Mouse (Mus musculus): ENCODE results near the gene Gm1043.

Gm1043 gene

DNA sequence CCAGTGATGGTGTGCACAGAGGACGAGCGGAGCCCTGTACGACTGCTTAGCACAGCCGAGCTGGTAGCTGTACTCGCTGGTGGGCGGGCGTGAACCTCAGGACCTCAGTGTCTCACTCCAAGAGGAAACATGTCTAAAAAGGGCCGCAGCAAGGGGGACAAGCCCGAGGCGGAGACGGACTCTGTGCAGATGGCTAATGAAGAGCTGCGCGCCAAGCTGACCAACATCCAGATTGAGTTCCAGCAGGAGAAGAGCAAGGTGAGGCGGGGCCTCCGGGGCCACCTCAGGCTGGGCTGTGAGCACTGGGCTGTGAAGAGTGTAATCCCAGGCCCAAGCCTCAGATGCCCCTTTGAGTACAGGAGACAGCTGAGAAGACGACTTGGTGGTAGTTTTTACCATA lies at the start of gene Gm1043:
Gene Gm1043, plus strand, starts transcription at position 130 of the 400 bp plus-strand sequence.
- no peak for DNase-seq (ENCODE audit: low spot score)

DNA sequence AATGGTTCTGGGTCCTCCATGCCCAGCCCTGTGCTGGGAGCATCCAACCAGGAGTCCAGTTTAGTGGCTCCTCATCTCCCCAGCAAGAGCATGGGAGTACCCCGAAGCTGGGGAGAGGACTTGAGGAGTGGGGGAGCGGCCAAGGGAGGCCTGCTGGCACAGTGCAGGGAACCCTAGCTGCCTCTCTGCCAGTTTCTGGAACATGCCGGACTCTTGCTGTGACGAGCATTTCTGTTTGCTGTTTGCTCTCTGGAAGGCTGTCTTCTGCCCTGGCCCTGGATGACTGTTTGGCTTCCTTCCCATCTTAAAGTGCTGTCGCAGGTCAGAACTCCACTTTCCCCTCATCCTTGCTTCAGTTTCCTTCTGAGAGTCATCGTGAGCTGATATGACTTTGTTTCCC lies 49.3 kb upstream of the Gm1043 start:
- DNase-seq (ENCODE audit: low spot score), result no peak

DNA sequence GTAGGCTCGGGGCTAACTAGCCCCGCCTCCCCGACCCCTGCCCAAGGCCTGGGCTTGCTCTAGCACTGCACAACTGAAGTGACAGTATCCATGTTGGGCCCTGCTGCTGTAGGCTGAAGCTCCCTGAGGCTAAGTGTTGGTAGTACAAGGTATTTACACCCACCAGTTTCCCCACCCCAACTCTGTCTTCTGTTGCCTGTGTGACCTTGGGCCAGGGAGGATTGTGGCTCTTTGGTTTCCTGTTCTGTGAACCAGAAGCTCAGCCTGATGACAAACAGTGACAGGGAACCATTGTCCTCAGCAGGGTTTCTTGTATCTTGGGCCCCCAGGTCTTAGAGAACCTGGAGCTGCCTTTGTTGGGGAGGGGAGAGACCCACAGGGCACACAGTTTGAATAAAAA lies 48.3 kb upstream of the Gm1043 start:
- no peak for DNase-seq (ENCODE audit: low spot score)

DNA sequence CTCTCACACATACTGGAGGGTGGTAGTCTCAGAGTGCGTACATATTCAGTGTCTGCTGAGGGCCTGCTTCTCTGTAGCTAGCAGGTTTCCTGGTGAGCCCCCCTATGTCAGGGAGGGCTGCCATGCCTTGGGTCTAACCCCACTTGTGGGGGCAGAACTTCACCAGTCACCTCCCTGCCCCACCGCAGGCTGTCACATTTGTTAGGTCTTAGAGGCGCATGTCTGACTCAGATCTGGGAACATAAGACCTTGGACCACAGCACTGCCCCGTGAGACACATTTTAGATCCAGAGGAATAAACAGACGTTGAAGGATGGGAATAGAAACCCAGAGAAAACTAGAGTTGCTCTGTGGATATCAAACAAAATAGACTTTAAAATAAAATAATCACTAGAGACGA lies 45.3 kb upstream of the Gm1043 start:
- no peak for DNase-seq (ENCODE audit: low spot score)

DNA sequence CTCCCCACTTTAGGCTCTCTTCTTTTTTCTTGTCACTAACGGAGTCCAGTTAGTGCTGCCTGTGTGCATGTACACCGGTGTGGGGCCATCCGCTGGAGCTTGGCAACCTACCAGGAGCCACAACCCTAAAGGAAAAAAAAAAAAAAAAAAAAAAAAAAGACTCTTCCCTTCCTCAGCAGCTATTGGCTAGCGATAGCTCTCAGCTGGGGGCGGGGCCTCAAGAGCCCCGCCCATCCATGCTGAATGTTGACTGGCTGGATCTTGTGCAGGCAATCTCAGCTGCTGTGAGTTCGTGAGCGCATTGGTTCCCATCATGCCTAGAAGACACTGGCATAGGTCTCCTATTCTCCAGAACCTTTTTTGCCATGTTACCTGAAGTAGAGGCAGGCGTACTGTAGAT lies 44.5 kb upstream of the Gm1043 start:
- DNase-seq (ENCODE audit: low spot score), result peak; percentile 59

DNA sequence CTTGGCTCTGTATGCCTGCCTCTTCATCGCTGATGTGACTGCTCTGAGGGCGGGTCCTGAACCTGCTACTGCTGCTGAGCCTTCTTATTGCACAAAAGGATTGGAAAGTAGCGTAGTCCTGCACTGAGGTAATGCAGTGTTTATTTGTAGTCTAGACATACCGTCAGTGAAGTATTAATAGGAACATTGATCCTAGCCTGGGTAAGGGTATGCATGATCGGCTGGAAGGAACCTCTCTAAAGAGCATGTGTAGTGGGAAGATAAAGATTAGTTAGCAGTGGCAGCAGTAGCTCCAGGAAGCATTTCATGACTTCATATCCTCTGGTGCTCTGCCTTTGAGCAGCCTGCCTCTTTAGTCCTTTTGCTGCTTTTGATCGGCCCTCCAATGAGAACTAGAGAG lies 43.5 kb upstream of the Gm1043 start:
- DNase-seq (ENCODE audit: low spot score), result no peak

DNA sequence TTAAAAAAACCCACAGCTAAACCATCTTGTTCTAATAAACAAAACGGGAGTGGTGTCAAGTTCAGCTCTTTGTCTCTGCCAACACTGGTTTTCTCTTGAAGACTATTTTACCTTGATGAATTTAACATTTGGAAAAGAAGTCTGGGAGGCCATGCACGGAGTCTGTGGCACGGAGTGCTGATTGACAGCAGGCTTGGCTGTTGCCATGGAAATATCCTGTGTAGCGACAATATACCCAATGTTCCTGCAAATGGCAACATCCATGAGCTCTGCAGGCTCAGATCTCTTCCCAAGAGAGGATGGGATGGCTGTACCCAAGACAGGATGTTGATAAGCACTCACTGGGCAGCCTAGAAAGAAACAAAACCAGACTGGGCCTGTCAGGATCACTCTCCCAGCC lies 42.2 kb upstream of the Gm1043 start:
- no peak for DNase-seq (ENCODE audit: low spot score)

DNA sequence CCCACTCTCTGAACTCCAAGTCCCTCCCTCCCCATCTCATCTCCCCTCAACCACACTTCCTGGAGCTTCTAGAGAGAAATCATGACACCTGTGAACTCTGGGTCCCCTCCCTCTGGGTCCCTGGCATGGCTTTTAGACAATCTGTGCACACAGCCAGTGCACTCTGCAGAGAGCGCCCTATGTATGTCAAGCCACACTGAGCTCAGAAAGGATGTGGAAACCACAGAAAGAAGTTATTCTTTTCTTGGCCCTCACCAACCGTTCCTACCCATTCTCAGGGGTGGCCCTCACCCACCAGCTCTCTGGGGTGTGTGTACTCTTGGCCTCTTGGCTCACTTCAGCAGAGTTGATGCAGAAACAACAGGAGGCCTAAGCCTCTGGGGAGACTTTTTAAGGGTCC lies 40.4 kb upstream of the Gm1043 start:
- DNase-seq (ENCODE audit: low spot score), result no peak

DNA sequence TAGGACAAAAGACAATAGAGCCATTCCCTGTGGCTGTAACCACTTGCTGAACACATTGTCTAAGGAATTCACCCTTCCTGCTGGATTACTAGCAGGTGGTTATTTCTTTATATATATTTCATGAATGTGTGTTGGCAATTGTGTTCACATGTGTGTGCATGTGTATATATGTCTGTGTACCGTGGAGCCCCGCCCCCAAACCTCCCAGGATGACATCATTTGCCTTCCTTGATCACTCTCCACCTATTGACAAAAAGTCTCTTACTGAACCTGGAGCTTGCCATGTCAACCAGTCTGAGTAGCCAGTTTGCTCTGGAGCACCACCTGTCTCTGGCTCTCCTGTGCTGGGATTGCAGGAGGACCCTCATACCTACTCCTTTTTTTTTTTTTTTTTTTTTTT lies 39.6 kb upstream of the Gm1043 start:
- no peak for DNase-seq (ENCODE audit: low spot score)

DNA sequence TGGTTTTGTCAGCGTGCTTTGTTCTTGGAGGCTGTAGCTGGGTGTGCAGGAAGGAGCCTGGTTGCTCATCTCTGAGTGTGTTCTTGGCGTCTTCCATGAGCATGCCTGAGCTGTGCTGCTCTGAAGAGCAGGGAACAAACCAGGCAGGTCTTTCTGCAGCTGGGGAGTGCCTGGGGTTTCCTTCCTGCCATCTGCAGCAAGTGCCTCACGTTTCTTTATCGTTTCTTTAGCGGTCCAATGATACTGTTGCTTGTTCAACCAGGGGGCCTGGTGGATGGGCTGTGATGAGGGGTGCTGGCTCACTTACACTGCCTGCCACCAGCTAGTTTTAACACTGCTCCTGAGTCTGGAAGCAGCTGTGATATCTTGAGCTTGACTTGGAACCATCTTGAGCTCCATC lies 38.4 kb upstream of the Gm1043 start:
- no peak for DNase-seq (ENCODE audit: low spot score)

DNA sequence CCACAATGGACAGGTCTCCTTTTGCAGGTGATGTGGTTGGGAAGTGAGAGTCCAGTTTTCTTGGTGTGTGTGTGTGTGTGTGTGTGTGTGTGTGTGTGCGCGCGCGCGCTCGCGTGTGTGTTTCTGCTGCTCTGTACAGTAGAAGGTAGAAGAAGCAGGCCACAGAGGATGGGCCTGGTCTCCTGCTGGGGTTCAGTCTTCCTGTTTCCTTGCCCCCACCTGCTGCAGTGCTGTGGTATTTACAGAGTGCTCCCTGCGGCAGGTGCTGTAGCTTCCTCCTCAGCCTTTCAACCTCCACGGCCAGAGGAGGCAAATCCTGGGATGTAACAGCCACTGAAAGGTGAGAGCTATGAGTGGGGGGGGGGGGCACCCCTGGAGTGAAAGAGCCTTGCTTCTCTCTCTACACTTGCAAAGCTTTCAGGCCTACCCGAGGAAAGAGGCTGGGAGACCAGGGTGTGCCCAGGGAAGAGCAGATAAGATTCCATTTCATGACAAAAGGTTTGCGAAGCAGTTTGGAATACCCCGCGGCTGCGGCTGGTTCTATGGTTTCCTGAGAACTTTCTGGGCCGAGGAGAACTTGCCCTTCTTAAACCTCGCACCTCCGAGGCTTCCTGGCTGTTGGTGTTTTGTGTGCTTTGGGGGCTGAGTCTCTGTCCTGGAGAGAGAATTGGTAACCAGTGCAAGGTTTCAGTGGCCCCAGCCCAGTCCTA lies 37.8 kb upstream of the Gm1043 start:
- DNase-seq (ENCODE audit: low spot score), result no peak

DNA sequence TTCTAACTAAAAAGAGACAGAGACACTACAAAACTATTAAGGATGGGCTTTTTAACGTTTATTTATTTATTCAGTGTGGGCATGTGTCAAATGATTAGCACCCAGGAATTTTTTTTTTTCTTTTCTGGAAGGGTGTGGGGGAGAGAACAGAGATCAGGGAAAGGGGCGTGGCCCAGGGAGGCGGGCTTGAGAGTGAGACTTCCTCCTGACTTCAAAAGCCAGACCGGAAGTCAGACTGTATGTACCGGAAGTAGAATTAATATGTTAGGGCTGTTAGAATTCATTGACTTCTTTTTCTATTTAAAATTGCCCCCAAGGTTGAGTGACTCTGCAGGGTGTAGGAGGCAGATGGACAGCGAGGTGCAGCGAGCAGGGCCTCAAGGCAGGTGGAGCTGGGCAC lies 37.2 kb upstream of the Gm1043 start:
- no peak for DNase-seq (ENCODE audit: low spot score)

DNA sequence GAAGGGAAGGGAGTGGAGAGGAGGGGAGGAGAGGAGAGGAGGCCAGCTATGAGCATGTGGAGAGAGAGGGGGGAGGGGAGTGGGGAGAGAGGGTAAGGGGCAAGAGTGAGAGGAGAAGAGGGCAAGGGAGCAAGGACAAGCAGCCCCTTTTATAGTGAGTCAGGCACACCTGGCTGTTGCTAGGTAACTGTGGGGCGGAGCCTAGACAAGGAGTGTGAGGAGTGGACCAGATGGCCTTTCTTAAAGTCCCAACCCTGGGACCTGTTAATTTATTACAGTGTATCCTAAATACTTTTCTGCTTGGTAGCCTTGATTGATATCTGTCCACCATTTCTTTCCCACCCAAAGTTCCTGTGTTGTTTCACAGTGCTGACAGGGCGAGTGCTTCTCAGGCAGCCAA lies 36.1 kb upstream of the Gm1043 start:
- no peak for DNase-seq (ENCODE audit: low spot score)

DNA sequence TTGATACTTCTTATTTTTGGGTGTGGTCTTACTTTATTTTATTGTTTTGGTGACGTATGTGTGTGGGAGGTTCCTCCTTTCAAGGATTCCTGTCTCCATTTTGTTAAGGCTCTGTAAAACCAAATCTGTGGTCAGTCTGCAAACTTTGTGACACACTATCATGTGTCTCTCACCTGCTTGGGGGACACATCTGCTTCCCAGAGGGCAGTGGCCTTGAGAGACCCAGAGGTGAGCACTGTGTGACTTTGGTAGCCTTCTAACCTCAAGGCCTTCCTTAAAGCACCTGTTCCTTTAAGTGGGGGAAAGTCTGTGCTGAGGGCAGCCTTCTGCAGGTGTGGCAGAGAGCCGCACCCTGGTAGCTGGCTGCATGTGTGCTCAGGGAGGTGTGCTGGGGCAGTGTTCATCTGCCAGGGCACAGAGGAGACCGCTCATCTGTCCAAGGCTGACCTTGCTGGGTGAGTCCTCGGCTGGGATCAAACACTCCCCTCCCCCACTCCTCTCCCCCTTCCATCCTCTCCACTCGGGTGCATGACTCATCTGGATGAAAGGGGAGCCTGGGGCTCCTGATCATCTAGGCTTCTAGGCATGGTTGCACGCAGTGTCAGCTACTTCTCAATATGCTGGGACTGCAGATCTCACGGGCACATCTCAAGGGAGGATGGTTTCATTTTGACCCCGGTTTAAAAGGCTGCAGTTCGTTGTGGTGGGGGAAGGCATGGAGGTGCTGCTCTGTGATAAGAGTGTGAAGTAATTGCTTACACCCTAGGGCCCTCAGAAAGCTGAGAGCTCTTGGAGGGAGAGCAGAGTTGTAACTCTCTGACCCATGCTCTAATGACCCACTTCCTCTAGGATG lies 34.4 kb upstream of the Gm1043 start:
- no peak for DNase-seq (ENCODE audit: low spot score)

DNA sequence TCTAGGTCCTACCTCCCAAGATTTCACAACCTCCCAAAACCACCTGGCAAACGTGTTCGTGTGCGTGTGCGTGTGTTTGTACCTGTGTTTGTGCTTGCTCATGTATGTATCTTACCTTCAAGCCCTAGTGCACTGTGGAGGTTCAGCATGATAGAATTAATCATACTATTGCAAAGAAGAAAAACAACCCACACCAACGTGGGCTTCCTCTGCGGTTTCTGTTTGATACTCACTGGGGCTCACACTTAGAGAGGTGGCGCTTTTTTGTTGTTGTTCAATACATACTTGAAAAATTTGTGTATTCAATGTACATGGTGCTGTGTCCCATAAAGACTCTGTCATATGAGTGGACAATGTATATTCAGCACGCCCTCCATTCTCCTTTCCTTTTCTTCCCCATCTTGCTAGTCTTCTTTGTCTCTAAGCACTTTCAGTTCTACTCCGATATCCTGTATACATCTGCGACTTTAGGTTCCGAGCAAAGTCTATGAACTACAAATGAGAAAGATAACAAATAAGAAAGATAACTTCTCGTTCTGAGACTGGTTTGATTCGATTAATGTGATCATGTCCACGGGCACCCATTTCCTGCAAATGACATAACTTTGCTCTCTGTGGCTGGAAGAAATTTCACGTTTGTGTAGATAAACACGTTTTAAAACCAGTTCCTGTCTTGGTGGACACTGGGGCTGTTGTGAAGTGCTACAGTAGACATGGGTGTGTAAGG lies 33.6 kb upstream of the Gm1043 start:
- DNase-seq (ENCODE audit: low spot score), result no peak

DNA sequence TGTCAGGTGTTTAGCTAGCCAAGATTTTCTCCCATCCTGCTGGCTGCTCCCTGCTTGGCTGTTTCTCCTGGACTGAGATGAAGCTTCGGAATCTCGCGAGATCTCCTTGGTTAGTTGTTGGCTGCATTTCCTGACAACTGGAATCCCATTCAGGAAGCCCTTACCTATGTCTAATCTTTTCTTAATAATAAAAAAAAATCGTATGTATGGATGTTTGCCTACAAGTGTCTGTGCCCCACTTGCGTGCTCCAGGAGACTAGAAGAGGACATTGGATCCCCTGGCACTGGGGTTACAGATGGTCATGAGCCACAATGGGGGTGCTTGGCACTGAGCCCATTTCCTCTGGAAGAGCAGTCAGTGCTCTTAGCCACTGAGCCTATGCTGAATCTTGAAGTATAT lies 32.3 kb upstream of the Gm1043 start:
- DNase-seq (ENCODE audit: low spot score), result no peak

DNA sequence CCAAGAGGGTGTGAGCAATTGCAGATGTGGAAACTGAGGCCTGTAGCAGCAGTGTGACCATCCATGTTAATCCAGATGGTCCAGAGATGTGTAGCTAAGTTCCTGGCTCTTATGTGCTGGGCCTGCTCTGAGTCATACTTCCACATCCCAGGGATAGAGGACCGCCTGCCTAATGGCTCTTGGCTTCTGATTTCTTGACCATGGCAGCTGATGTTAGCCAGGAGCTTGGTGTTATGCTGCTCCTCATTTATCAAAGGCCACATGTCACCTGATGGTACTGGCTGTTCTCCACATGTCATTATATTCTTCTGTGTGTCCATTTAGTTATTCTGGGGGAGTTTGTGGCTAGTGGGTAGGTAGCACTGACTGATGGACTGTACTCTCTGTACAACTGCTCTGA lies 29.4 kb upstream of the Gm1043 start:
- no peak for DNase-seq (ENCODE audit: low spot score)

DNA sequence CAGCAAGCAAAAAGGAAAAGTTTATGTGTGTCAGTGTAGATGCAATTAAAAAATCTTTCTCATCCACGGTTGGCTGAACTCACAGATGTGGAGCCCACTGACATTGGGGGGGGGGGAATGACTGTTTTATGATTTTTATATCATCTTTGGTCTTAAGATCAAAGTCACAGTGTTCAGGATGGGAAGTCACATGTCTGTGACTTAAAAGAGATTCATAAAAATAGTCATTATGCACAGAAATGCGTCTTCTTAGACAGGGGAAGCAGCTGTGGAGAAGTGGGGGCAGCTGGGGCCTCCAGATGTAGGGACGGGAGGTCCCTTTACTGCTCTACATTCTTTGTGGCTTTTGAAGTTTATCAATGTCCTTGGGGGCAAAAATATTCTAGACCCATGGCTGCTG lies 28.7 kb upstream of the Gm1043 start:
- no peak for DNase-seq (ENCODE audit: low spot score)

DNA sequence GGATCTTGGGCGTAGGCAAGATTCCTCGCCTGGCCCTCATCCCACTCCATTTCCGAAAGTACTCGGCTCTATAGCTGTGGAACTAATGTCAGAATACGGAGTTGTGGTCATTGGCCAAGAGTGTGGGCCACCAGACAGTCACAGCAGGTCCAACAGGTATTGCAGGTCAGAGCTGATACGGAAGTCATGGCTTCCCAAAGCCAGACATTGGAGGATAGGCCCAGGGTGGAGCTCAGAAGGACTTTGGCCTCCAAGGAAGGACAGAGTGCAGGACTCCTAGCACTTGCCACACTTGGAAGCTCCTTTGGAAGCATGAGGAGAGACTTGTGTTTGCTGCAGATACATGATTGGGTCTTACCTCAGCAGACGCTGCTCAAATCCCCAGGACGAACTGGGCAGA lies 23.6 kb upstream of the Gm1043 start:
- DNase-seq (ENCODE audit: low spot score), result no peak

DNA sequence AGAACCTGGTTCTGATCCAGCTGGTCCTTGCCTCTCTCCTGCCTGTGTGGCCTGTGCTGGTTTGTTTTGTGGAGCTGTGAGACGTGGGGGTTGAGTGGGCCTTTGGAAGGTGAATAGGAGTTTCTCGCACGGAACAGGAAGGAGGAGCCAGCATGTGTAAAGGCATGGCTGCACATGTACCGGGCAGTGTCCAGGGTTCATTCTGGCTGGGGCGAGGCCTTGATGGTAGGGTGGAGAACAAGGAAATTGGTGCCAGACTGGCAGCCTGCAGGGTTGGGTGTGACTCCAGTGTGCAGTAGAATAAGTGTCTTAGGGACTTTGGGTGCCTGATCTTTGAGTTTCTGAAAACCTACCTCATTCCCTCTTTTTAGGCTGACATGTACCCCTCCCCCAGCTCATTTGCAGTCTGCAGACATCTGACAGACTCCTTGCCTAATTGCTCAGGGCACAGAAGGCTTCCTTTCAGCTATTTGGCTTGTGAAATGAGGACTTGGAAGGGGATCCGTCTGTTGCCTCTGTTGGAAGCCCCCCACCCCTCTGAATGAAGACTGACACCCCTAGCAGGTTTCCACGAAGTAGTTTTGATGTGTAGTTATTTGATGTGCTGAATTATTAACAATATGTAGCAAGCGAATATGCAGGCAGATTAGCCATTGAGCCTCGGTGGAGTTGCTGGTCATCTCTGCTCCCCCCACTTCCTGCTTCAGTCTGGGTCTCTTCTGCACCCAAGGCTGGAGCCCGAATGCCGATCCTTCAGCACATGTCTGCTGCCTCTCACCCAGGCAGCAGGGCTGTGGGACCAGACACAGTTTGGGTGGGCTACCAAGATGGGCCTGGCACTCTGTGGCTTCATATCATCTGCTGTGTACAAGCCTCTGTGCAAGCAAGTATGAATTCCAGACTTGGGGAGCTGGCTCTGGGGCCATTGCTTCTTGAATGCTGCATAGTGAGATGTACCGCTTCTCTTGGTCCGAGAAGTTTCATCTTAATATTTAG lies 20.4 kb upstream of the Gm1043 start:
- DNase-seq (ENCODE audit: low spot score), result no peak

DNA sequence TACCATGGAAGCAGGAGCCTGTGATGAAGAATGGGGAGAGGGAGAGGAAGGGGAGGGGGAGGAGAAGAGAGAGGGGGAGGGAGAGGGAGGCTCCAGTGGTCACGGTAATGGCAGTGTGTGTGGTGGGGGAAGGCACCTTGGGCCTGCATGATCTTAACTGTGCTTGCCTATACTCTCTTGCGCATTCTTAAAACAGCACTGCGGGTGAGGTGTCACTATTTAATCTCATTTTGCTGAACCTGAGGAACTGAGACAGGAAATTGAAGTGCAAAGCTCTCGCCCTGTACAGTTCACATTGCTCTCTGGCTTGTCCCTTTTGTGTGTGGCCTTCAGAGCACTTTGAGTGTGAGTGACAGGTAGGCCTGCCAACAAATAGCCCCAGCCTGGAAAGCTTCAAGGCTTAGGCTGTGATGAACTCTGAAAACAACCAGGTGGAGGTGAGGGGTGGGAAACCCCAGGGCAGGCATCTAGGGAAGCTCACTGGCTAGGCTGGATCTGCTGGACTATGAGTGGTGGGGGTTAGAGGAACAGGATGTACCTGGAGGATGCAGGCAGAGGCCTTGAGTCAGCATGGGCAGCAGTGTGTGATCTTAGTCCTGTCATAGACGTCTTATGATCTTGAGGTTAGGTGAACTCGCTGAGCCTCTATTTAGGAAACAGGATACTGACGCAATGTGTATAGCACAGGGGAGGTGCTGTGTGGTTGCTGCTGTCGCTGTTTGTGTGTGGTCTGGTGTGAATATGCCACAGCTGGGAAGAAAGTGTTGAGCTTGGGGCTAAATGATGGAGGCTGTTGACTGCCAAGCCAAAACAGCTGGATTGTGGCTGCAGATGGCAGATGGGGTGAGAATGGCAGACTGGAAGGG lies 18.2 kb upstream of the Gm1043 start:
- no peak for DNase-seq (ENCODE audit: low spot score)
